Mouse (Mus musculus): ENCODE data around the gene Olfr281. TPM values are rescaled to one million over a fixed set of nuclear protein-coding genes. Genes with fewer than 3 reads are reported as not detected.
"Not testable (repeated sequence)": the region's sequence is repeated elsewhere in the genome, so short reads cannot be mapped to it uniquely, and the experiment has no call there.

The Olfr281 gene
- not detected for total RNA-seq (2021)
- long read RNA-seq, experiment 1 = 0 reads
- long read RNA-seq, experiment 2 = 0 reads

GRCm38 (mm10) chr15:98452288-98452687 lies at the start of gene Olfr281:
Gene Olfr281 (plus strand): TSS chr15:98452588.
- no peak for DNase-seq

GRCm38 (mm10) chr15:98408406-98409060 lies 43.9 kb upstream of the Olfr281 start:
- peak; percentile 69 for DNase-seq

GRCm38 (mm10) chr15:98409635-98410034 lies 42.8 kb upstream of the Olfr281 start:
- no peak for DNase-seq

GRCm38 (mm10) chr15:98410249-98410648 lies 42.1 kb upstream of the Olfr281 start:
- no peak for DNase-seq

- no peak for DNase-seq
Observed at GRCm38 (mm10) chr15:98415996-98416395, 36.4 kb upstream of the Olfr281 start.

- DNase-seq = not testable (repeated sequence)
Observed at GRCm38 (mm10) chr15:98416802-98417201, 35.6 kb upstream of the Olfr281 start.

GRCm38 (mm10) chr15:98417285-98417684 lies 35.1 kb upstream of the Olfr281 start:
- not testable (repeated sequence) for DNase-seq

- DNase-seq = no peak
Observed at GRCm38 (mm10) chr15:98418096-98418495, 34.3 kb upstream of the Olfr281 start.

GRCm38 (mm10) chr15:98420897-98421296 lies 31.5 kb upstream of the Olfr281 start:
- DNase-seq = no peak

GRCm38 (mm10) chr15:98424326-98424725 lies 28.1 kb upstream of the Olfr281 start:
- no peak for DNase-seq

GRCm38 (mm10) chr15:98424753-98425152 lies 27.6 kb upstream of the Olfr281 start:
- DNase-seq = no peak

GRCm38 (mm10) chr15:98425188-98425587 lies 27.2 kb upstream of the Olfr281 start:
- DNase-seq = no peak

- not testable (repeated sequence) for DNase-seq
Observed at GRCm38 (mm10) chr15:98430925-98431324, 21.5 kb upstream of the Olfr281 start, which contains the start of gene Olfr282. Gene Olfr282 (plus strand): TSS chr15:98431225.

- DNase-seq = peak; percentile 28
Observed at GRCm38 (mm10) chr15:98444561-98444960, 7.8 kb upstream of the Olfr281 start.

- no peak for DNase-seq
Observed at GRCm38 (mm10) chr15:98448521-98448920, 3.9 kb upstream of the Olfr281 start.

GRCm38 (mm10) chr15:98469596-98469995 lies 17.2 kb downstream of the Olfr281 start, which contains the start of gene OR5BS1P:
Gene OR5BS1P (plus strand): TSS chr15:98469896.
- DNase-seq = no peak

- no peak for DNase-seq
Observed at GRCm38 (mm10) chr15:98471539-98471938, 19.2 kb downstream of the Olfr281 start.

GRCm38 (mm10) chr15:98474958-98475357 lies 22.6 kb downstream of the Olfr281 start:
- DNase-seq = no peak

- DNase-seq = peak; percentile 75
Observed at GRCm38 (mm10) chr15:98475382-98475781, 23.0 kb downstream of the Olfr281 start.

GRCm38 (mm10) chr15:98476281-98476680 lies 23.9 kb downstream of the Olfr281 start:
- no peak for DNase-seq

GRCm38 (mm10) chr15:98479568-98480102 lies 27.2 kb downstream of the Olfr281 start:
- DNase-seq = no peak

GRCm38 (mm10) chr15:98482701-98483100 lies 30.3 kb downstream of the Olfr281 start, which contains the start of gene Lalba:
Gene Lalba (minus strand): TSS chr15:98482721.
- no peak for DNase-seq
